Mouse (Mus musculus): Measurements from ENCODE around the gene Thap12. TPM values are rescaled to one million over a fixed set of nuclear protein-coding genes. Genes with fewer than 3 reads are reported as not detected.

The Thap12 gene
- polyA plus RNA-seq, 1 experiment from 2014 or later: 15.7 TPM

- no peak overlapping the region for H3K27ac ChIP-seq
- H3K27me3 ChIP-seq: peaks cover 9% of the 10 kb centered on the region
- no peak overlapping the region for H3K4me2 ChIP-seq
- no peak for DNase-seq
- H3K9ac ChIP-seq: no peak overlapping the region
- no peak for ATAC-seq (ENCODE audit: low read depth)
- H3K36me3 ChIP-seq: no peaks in the 10 kb centered on the region
- WGBS (ENCODE audit: insufficient replicate concordance): 23% methylated on average over 19 of the region's 19 CpGs
- no peaks in the 10 kb centered on the region for H3K9me3 ChIP-seq (replicated peaks)
- H3K4me1 ChIP-seq (replicated peaks): no peaks in the 10 kb centered on the region
- no peak overlapping the region for H3K4me3 ChIP-seq (replicated peaks)
Measured at GRCm38 (mm10) chr7:98729661-98730271, 26.9 kb downstream of the Thap12 start.

DNA sequence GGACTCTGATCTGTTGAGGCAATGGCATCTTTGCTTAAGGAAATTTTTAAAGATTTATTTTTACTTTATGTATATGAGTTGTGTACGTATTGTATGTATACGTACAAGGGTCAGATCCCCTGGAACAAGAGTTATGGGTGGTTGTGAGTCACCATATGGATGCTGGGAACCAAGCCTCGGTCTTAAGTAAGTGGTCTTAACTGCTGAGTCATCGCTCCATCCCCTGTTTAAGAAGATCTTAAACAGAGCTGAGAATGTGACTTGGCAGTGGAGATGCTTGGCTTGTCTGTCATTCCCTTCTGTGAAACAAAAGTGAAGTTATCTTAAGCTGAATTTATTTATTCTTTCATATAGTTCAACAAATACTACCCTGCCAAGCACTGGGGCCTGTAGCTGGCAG lies 31.1 kb downstream of the Thap12 start:
- Histone ChIP-seq H3K36me3 (no peaks in the 10 kb centered on the region), H3K9ac (no peak overlapping the region), H3K4me1 (replicated peaks) (no peaks in the 10 kb centered on the region), H3K4me3 (replicated peaks) (no peak overlapping the region), H3K9me3 (replicated peaks) (no peaks in the 10 kb centered on the region), H3K27ac (no peak overlapping the region), H3K27me3 (peaks cover 9% of the 10 kb centered on the region), H3K4me2 (no peak overlapping the region)
- DNase-seq (no peak), ATAC-seq (ENCODE audit: low read depth) (no peak)
- WGBS (ENCODE audit: insufficient replicate concordance): 66% methylated on average over 4 of the region's 4 CpGs

- no peaks in the 10 kb centered on the region for H3K4me1 ChIP-seq (replicated peaks)
- H3K9me3 ChIP-seq (replicated peaks): no peaks in the 10 kb centered on the region
- DNase-seq (no peak), ATAC-seq (ENCODE audit: low read depth) (no peak)
- WGBS (ENCODE audit: insufficient replicate concordance): 36% methylated on average over 10 of the region's 10 CpGs
- H3K36me3 ChIP-seq: no peaks in the 10 kb centered on the region
- peaks cover 4% of the 10 kb centered on the region; the same call in 1 of the 2 replicates for H3K27me3 ChIP-seq
- no peak overlapping the region for H3K9ac ChIP-seq
- H3K27ac ChIP-seq: no peak overlapping the region
- H3K4me2 ChIP-seq: no peak overlapping the region
- H3K4me3 ChIP-seq (replicated peaks): no peak overlapping the region
Measured at GRCm38 (mm10) chr7:98734876-98735275, 32.0 kb downstream of the Thap12 start.

DNA sequence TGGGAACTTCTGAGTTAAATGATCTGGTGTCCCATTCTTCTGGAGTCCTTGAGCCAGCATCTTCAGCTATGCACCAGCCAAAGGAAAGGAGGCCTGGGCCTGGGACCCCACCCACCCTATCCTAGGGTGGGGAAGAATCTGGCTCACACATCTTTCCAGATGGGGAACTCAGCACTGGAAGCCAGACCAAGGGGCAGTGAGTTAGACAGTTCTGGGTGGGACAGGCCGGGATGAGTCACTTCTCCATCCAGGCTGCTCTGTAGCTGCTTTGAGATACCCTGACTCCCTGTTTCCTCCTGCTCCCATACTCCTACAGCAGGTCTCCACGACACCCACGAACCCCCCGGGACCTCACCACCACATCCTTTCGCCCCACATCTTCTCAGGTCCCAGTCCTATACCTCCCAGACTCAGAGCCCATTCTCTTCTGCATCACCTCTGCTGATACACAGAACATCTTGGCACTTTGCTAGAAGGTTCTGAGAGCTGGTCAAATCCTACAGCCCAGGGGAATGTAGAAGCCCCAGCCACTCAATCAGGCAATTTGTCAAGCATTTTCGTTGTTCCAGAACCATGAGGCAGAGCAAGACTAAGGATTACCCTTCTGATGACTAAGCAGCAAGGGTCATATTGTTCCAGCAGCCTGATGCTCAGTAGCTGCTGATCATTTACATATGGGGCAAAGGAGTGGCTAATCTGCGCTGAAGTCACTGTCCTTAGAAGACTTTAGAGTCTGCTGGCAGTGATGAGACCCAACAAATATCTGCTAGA lies 34.1 kb downstream of the Thap12 start:
- ATAC-seq (ENCODE audit: low read depth) (no peak), DNase-seq (no peak)
- Histone ChIP-seq H3K4me1 (replicated peaks) (no peaks in the 10 kb centered on the region), H3K9ac (no peak overlapping the region), H3K27ac (no peak overlapping the region), H3K27me3 (no peaks in the 10 kb centered on the region), H3K9me3 (replicated peaks) (no peaks in the 10 kb centered on the region), H3K4me3 (replicated peaks) (no peak overlapping the region), H3K36me3 (no peaks in the 10 kb centered on the region), H3K4me2 (no peak overlapping the region)
- 50% methylated on average over 7 of the region's 7 CpGs for WGBS (ENCODE audit: insufficient replicate concordance)

DNA sequence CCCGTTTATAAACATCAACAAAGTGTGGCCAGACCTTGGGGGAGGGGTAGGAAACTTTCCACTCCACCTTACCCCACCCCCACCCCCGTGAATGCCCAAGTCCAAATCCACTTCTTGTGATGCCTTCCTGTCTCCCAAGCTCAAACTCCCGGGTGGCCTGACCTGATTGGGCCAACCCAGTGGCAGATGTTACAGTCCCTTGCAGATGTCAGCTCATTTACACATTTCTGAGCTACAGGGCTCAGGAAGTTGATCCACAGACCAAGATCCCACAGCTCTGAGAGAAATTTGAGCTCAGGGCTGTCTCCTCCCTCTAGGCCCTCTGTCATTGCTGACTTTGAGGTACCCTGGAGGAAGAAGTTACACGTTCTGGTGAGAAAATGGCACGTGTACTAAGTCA lies 37.5 kb downstream of the Thap12 start:
- Histone ChIP-seq H3K27me3 (no peaks in the 10 kb centered on the region), H3K4me1 (replicated peaks) (no peaks in the 10 kb centered on the region), H3K9me3 (replicated peaks) (no peaks in the 10 kb centered on the region), H3K36me3 (no peaks in the 10 kb centered on the region), H3K27ac (no peak overlapping the region), H3K9ac (no peak overlapping the region), H3K4me2 (no peak overlapping the region), H3K4me3 (replicated peaks) (no peak overlapping the region)
- DNase-seq (no peak), ATAC-seq (ENCODE audit: low read depth) (no peak)
- WGBS (ENCODE audit: insufficient replicate concordance): 11% methylated on average over 5 of the region's 5 CpGs

DNA sequence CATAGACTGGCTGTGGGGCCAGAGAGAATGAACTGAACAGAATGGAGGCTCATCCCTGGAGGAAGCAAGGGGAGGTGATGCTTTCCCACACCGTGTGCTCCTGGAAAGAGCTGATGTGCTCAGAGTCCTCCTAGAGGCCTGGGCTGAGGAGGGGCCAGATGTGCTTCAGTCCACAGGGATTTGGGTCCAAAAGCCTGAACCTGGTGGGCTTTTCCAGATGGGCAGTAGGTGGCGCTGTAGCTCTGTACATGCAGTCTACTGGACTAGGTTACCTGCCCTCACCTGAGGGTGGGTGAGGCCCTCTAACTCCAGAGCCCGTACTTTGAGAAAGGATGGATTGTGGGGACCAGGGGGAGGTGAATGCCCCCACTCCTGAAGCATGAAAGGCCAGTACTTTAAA lies 40.4 kb downstream of the Thap12 start:
- peaks cover 5% of the 10 kb centered on the region; the same call in 1 of the 2 replicates for H3K27me3 ChIP-seq
- H3K36me3 ChIP-seq: no peaks in the 10 kb centered on the region
- no peak overlapping the region for H3K4me3 ChIP-seq (replicated peaks)
- H3K4me1 ChIP-seq (replicated peaks): no peaks in the 10 kb centered on the region
- H3K4me2 ChIP-seq: no peak overlapping the region
- no peak for DNase-seq
- no peak for ATAC-seq (ENCODE audit: low read depth)
- 1% methylated on average over 3 of the region's 3 CpGs for WGBS (ENCODE audit: insufficient replicate concordance)
- H3K9me3 ChIP-seq (replicated peaks): no peaks in the 10 kb centered on the region
- H3K27ac ChIP-seq: no peak overlapping the region
- no peak overlapping the region for H3K9ac ChIP-seq

- H3K27ac ChIP-seq: no peak overlapping the region
- H3K4me2 ChIP-seq: no peak overlapping the region
- no peaks in the 10 kb centered on the region for H3K36me3 ChIP-seq
- no peak overlapping the region for H3K9ac ChIP-seq
- H3K9me3 ChIP-seq (replicated peaks): no peaks in the 10 kb centered on the region
- H3K4me1 ChIP-seq (replicated peaks): no peaks in the 10 kb centered on the region
- H3K27me3 ChIP-seq: peaks cover 5% of the 10 kb centered on the region; the same call in 1 of the 2 replicates
- no peak for DNase-seq
- no peak for ATAC-seq (ENCODE audit: low read depth)
- H3K4me3 ChIP-seq (replicated peaks): no peak overlapping the region
- WGBS (ENCODE audit: insufficient replicate concordance): 66% methylated on average over 10 of the region's 10 CpGs
Measured at GRCm38 (mm10) chr7:98750404-98750803, 47.5 kb downstream of the Thap12 start.

DNA sequence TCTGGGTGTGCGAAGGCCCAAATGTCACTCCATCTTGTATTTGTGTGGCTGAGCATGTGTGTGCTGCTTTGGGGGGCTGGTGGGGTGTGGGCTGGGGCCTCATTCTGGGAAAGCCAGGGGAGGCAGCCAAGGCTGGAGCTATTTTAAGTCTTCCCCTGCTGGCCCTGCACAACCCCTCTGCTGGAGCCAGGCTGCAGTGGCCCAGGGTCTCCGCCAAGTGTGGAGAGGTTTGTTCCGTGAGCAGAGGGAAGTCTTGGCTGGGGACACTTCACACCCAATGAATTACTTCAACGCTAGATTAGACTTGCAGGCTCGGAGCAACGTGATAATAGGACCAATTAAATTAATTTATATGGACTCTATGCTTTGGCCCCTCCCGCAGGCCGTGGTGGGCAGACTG lies 49.8 kb downstream of the Thap12 start:
- Histone ChIP-seq H3K4me2 (no peak overlapping the region), H3K4me3 (replicated peaks) (no peak overlapping the region), H3K36me3 (no peaks in the 10 kb centered on the region), H3K27ac (no peak overlapping the region), H3K9me3 (replicated peaks) (no peaks in the 10 kb centered on the region), H3K4me1 (replicated peaks) (no peaks in the 10 kb centered on the region), H3K9ac (no peak overlapping the region), H3K27me3 (0 out of 2 replicates have a peak, but pooled peaks cover 4% of the 10 kb centered on the region)
- 69% methylated on average over 8 of the region's 8 CpGs for WGBS (ENCODE audit: insufficient replicate concordance)
- DNase-seq (no peak), ATAC-seq (ENCODE audit: low read depth) (no peak)

- H3K4me3 ChIP-seq (replicated peaks): no peak overlapping the region
- no peak for DNase-seq
- H3K36me3 ChIP-seq: no peaks in the 10 kb centered on the region
- H3K4me1 ChIP-seq (replicated peaks): no peaks in the 10 kb centered on the region
- no peaks in the 10 kb centered on the region for H3K9me3 ChIP-seq (replicated peaks)
- no peak overlapping the region for H3K4me2 ChIP-seq
- 60% methylated on average over 11 of the region's 11 CpGs for WGBS (ENCODE audit: insufficient replicate concordance)
- peaks cover 12% of the 10 kb centered on the region; the same call in 1 of the 2 replicates for H3K27me3 ChIP-seq
- no peak overlapping the region for H3K27ac ChIP-seq
- ATAC-seq (ENCODE audit: low read depth): no peak
- no peak overlapping the region for H3K9ac ChIP-seq
Measured at GRCm38 (mm10) chr7:98756050-98756449, 53.1 kb downstream of the Thap12 start.

- H3K4me2 ChIP-seq: no peak overlapping the region
- DNase-seq (no peak), ATAC-seq (ENCODE audit: low read depth) (no peak)
- H3K9ac ChIP-seq: no peak overlapping the region
- H3K27me3 ChIP-seq: peaks cover 12% of the 10 kb centered on the region; the same call in 1 of the 2 replicates
- no peaks in the 10 kb centered on the region for H3K4me1 ChIP-seq (replicated peaks)
- 71% methylated on average over 8 of the region's 8 CpGs for WGBS (ENCODE audit: insufficient replicate concordance)
- no peak overlapping the region for H3K27ac ChIP-seq
- no peaks in the 10 kb centered on the region for H3K36me3 ChIP-seq
- no peaks in the 10 kb centered on the region for H3K9me3 ChIP-seq (replicated peaks)
- no peak overlapping the region for H3K4me3 ChIP-seq (replicated peaks)
Measured at GRCm38 (mm10) chr7:98756556-98756955, 53.7 kb downstream of the Thap12 start.

DNA sequence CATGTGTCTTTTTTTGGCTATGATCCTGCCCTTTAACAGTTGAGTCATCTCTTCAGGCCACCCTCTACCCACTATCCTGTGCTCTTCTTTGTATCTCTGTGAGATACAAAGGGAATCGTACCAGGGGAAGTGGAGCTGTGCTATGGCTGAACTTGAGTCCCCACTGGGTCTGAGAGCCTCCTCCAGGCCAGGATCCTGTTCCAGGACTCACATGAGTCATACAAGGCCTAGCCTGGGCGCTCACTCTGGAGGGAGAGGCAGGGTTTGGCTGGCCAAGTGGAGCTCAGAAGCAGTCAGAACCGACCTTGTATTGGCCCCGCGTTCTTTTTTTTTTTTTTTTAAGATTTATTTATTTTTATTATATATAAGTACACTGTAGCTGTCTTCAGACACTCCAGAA lies 57.2 kb downstream of the Thap12 start:
- Histone ChIP-seq H3K4me2 (no peak overlapping the region), H3K36me3 (no peaks in the 10 kb centered on the region), H3K9me3 (replicated peaks) (no peaks in the 10 kb centered on the region), H3K4me3 (replicated peaks) (no peak overlapping the region), H3K4me1 (replicated peaks) (no peaks in the 10 kb centered on the region), H3K9ac (no peak overlapping the region), H3K27me3 (peaks cover 12% of the 10 kb centered on the region; the same call in 1 of the 2 replicates), H3K27ac (no peak overlapping the region)
- ATAC-seq (ENCODE audit: low read depth): no peak
- 72% methylated on average over 5 of the region's 5 CpGs for WGBS (ENCODE audit: insufficient replicate concordance)
- no peak for DNase-seq

DNA sequence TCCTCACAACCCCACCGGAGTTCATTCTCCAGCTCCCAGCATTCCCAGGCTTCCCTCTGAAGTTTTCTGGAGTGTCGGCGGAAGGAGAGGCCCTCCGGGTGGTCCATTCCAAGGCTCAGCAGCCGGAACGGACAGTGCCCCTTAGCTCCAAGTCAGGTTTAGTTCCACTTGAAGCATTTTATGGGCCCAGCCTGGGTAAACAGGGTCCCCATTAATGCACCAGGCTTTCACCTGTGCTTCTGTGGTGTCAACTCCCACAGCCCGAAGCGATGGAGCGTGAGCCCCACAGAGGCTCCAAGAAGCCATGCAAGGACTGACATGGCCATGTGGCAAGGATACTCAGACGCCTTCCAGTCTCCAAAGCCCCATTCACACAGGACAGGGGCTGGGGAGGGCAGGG lies 61.0 kb downstream of the Thap12 start:
- peaks cover 4% of the 10 kb centered on the region; the same call in 1 of the 2 replicates for H3K27me3 ChIP-seq
- no peaks in the 10 kb centered on the region for H3K36me3 ChIP-seq
- DNase-seq: no peak
- no peak overlapping the region for H3K4me3 ChIP-seq (replicated peaks)
- WGBS (ENCODE audit: insufficient replicate concordance): 72% methylated on average over 10 of the region's 10 CpGs
- H3K9me3 ChIP-seq (replicated peaks): no peaks in the 10 kb centered on the region
- no peak overlapping the region for H3K27ac ChIP-seq
- H3K4me1 ChIP-seq (replicated peaks): no peaks in the 10 kb centered on the region
- no peak overlapping the region for H3K9ac ChIP-seq
- ATAC-seq (ENCODE audit: low read depth): no peak
- no peak overlapping the region for H3K4me2 ChIP-seq
